Mouse (Mus musculus) spleen, adult 2 months (tissue): Measurements from ENCODE around the gene Crybg2.

ENCODE experiments used
- CTCF ChIP-seq: fragments of 200-500 bp; IDR thresholded peaks from 2 replicates; pipeline ENCODE4 v1.5.1; 2011; ENCODE audit warnings: mild to moderate bottlenecking, inconsistent platforms; ENCODE audit not compliant: insufficient read depth, insufficient read length, insufficient replicate concordance; ENCODE audit errors: extremely low read depth
- POLR2A ChIP-seq: fragments of 200-500 bp; IDR thresholded peaks from 2 replicates; pipeline ENCODE4 v1.6.1; 2011; ENCODE audit warnings: low read depth, low read length, inconsistent platforms

DNA sequence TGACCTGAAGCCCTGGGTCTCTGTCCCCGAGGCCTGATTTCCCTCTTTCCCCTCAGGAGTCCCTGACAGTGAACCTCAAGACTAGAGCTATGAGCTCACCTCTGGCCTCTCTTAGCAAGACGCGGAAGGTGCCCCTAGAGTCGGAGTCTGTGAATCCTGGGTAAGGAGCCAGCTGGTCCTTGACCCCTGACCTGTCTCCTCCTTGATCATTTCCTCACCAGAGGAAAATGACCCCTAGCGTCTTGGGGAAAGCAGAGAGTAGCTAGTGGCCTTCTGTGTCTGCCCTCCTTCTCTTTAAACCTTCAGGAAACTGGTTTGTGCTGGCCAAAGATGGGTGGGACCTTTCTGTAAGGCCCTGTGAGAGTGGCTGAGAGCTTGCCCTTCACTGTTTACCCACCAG lies 47.6 kb downstream of the Crybg2 start:
- no peak for TF ChIP-seq POLR2A
- no peak for TF ChIP-seq CTCF
